Comparison of ENCODE assay signal across 8 mouse cellular contexts in the genomic region with DNA sequence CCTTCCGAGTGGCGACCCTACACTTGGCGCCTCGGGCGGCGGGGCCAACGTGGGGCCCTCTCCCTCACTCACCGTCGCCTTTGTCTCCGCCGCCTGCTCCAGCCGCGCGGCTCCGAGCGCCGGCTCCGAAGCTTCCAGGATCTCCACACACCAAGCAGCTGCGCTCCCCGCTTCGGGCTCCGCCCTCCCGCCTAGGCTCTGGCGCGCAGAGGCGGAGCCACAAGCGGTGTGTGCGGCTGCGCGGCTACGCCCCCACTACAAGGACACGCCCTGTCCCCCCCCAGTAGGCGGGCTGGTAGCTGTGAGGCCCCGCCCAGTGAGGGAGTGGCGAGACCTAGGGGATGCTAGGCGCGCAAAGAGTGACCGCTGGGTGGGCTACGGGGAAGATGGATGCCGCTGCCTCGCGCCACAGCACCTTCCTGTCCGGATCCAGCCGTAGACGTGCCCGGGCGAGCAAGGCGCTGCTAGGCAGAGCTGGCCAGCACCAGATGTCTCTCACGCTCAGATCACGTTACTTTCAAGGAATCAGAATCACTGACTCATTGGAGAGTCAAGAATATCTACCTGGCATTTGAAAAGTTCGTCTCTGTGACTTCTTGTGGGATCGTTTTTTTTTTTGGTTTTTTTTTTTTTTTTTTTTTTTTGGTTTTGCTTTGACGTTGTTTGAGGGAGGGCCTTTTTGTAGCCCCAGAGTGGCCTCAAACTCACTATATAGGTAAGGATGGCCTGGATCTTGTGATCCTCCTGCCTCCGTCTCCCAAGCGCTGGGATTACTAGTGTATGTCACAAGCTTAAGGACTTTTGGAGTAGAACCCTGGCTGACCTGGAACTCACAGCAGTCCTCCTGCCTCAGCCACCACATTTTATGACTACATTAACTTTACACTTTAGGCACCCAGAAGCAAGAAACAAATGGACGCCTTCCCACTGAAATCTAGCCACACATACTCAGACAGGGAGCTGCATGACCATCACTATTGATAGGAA. TPM values are rescaled to one million over a fixed set of nuclear protein-coding genes. Genes with fewer than 3 reads are reported as not detected.
DNase-seq lines count a peak whose midpoint lies in the region; ATAC-seq and TF ChIP-seq lines count a peak whose summit lies in the region.

A gene (minus strand): TSS at position 188 of the 987 bp plus-strand sequence.

- no peaks in the 10 kb centered on the region for H3K36me3 ChIP-seq in embryonic facial prominence, embryonic 13.5 days
- no peaks in the 10 kb centered on the region for H3K36me3 ChIP-seq in kidney, adult 2 months (ENCODE audit: control insufficient read depth, insufficient read depth, low read length)
- H3K36me3 ChIP-seq in limb, embryonic 12.5 days, result peaks cover 7% of the 10 kb centered on the region; the same call in 1 of the 2 replicates
- no peaks in the 10 kb centered on the region for H3K36me3 ChIP-seq in midbrain, embryonic 15.5 days (replicated peaks)
- no peaks in the 10 kb centered on the region for H3K36me3 ChIP-seq in spleen, adult 2 months (ENCODE audit: control insufficient read depth, insufficient read depth, low read length)

- H3K27me3 ChIP-seq in embryonic facial prominence, embryonic 13.5 days, result no peaks in the 10 kb centered on the region
- no peaks in the 10 kb centered on the region for H3K27me3 ChIP-seq in kidney, adult 2 months (replicated peaks; ENCODE audit: control insufficient read depth, insufficient read depth, low read length)
- H3K27me3 ChIP-seq in limb, embryonic 12.5 days, result no peaks in the 10 kb centered on the region
- H3K27me3 ChIP-seq in midbrain, embryonic 15.5 days (replicated peaks), result no peaks in the 10 kb centered on the region
- H3K27me3 ChIP-seq in spleen, adult 2 months (ENCODE audit: control insufficient read depth, insufficient read depth, low read length), result no peaks in the 10 kb centered on the region

- DNase-seq in 3134 (ENCODE audit: extremely low read depth, insufficient read length, low spot score), result peak; percentile 97
- peak; percentile 96 to 98 for DNase-seq in adrenal gland, postnatal 36 days
- peak; percentile 97 for DNase-seq in heart, adult 18-20 months
- DNase-seq in kidney, adult 2 months, result peak; percentile 97
- peak; percentile 82 to 97 for DNase-seq in spleen, adult 2 months (ENCODE audit: low read depth in 1 of 2, low spot score in 2 of 2)

- H3K4me3 ChIP-seq in embryonic facial prominence, embryonic 13.5 days, result peak within 1 kb of the TSS; percentile 89
- H3K4me3 ChIP-seq in kidney, adult 2 months (ENCODE audit: insufficient read depth, low read depth, low read length), result peak within 1 kb of the TSS; percentile 72
- peak within 1 kb of the TSS; percentile 89 for H3K4me3 ChIP-seq in limb, embryonic 12.5 days (replicated peaks)
- H3K4me3 ChIP-seq in midbrain, embryonic 15.5 days, result peak within 1 kb of the TSS; percentile 99
- H3K4me3 ChIP-seq in spleen, adult 2 months (ENCODE audit: extremely low read depth, insufficient read depth, insufficient read length), result peak within 1 kb of the TSS; percentile 85

- peak; percentile 98 for ATAC-seq in embryonic facial prominence, embryonic 13.5 days (ENCODE audit: insufficient number of reproducible peaks, insufficient read depth, low FRiP score, low TSS enrichment, low read depth)
- peak; percentile 97 for ATAC-seq in limb, embryonic 12.5 days (ENCODE audit: insufficient number of reproducible peaks, insufficient read depth, low FRiP score, low TSS enrichment, low read depth)
- ATAC-seq in midbrain, embryonic 15.5 days (replicated peaks), result peak; percentile 99

- no peaks in the 10 kb centered on the region for H3K9me3 ChIP-seq in embryonic facial prominence, embryonic 13.5 days
- no peaks in the 10 kb centered on the region for H3K9me3 ChIP-seq in limb, embryonic 12.5 days
- no peaks in the 10 kb centered on the region for H3K9me3 ChIP-seq in midbrain, embryonic 15.5 days

- WGBS in embryonic facial prominence, embryonic 13.5 days, result 4% methylated on average over 56 of the region's 56 CpGs
- WGBS in kidney, adult 2 months, result 4% methylated on average over 56 of the region's 56 CpGs
- 4% methylated on average over 56 of the region's 56 CpGs for WGBS in limb, embryonic 12.5 days
- 4% methylated on average over 54 of the region's 56 CpGs for WGBS in midbrain, embryonic 15.5 days
- 4% methylated on average over 56 of the region's 56 CpGs for WGBS in spleen, adult 2 months

- peaks cover 7% of the 10 kb centered on the region for H3K4me1 ChIP-seq in embryonic facial prominence, embryonic 13.5 days
- H3K4me1 ChIP-seq in kidney, adult 2 months (ENCODE audit: control insufficient read depth, insufficient read depth, low read length), result no peaks in the 10 kb centered on the region; the same call in 1 of the 2 replicates
- H3K4me1 ChIP-seq in limb, embryonic 12.5 days (replicated peaks), result peaks cover 7% of the 10 kb centered on the region
- H3K4me1 ChIP-seq in midbrain, embryonic 15.5 days, result peaks cover 20% of the 10 kb centered on the region
- H3K4me1 ChIP-seq in spleen, adult 2 months (ENCODE audit: control insufficient read depth, insufficient read depth, insufficient read length), result peaks cover 6% of the 10 kb centered on the region

- peak; percentile 67 for TF ChIP-seq POLR2A in kidney, adult 2 months (IDR thresholded peaks at IDR 0.05; ENCODE audit: low read depth, low read length)
- peak; percentile 75 for TF ChIP-seq POLR2A in spleen, adult 2 months (IDR thresholded peaks at IDR 0.05; ENCODE audit: low read depth, low read length)

- H3K27ac ChIP-seq in embryonic facial prominence, embryonic 13.5 days, result peak within 1 kb of the TSS; percentile 99
- peak within 1 kb of the TSS; percentile 63 for H3K27ac ChIP-seq in kidney, adult 2 months (ENCODE audit: insufficient read depth, low read depth, low read length)
- H3K27ac ChIP-seq in limb, embryonic 12.5 days, result peak within 1 kb of the TSS; percentile 99
- peak within 1 kb of the TSS; percentile 97 for H3K27ac ChIP-seq in midbrain, embryonic 15.5 days
- peak within 1 kb of the TSS; percentile 92 for H3K27ac ChIP-seq in spleen, adult 2 months (ENCODE audit: insufficient read depth, low read length)

- peak within 1 kb of the TSS; percentile 95 for H3K9ac ChIP-seq in embryonic facial prominence, embryonic 13.5 days
- H3K9ac ChIP-seq in limb, embryonic 12.5 days (replicated peaks), result peak within 1 kb of the TSS; percentile 94
- peak within 1 kb of the TSS; percentile 97 for H3K9ac ChIP-seq in midbrain, embryonic 15.5 days

- TF ChIP-seq CTCF in kidney, adult 2 months (conservative IDR thresholded peaks at IDR 0.05; ENCODE audit: insufficient read depth, insufficient read length, low read depth, low read length), result 0 out of 2 replicates have a peak, but pooled peaks have one; percentile 9
- no peak for TF ChIP-seq CTCF in spleen, adult 2 months (IDR thresholded peaks at IDR 0.05; ENCODE audit: extremely low read depth, insufficient read depth, insufficient read length, insufficient replicate concordance)

- peak within 1 kb of the TSS; percentile 66 for H3K4me2 ChIP-seq in embryonic facial prominence, embryonic 13.5 days
- H3K4me2 ChIP-seq in limb, embryonic 12.5 days, result peak within 1 kb of the TSS; percentile 64
- peak within 1 kb of the TSS; percentile 83 for H3K4me2 ChIP-seq in midbrain, embryonic 15.5 days

RNA-seq across cellular contexts. Expression of the gene that starts here (rescaled TPM):
- 10 to 100 TPM; 20.5 to 24.5 TPM for total RNA-seq in adrenal gland, postnatal 36 days (2021)
- 83.0 and 86.2 TPM in 2 replicates for polyA plus RNA-seq in embryonic facial prominence, embryonic 13.5 days (2015; fragmentation: Nextera tagmentation; extraction: Ambion mirVana)
- total RNA-seq in heart, adult 18-20 months (2021), result 10 to 100 TPM; 21.1 to 24.6 TPM
- 26.5 and 30.6 TPM in 2 replicates for polyA plus RNA-seq in kidney, adult 2 months (2012; rRNA removed)
- 118 and 119 TPM in 2 replicates for polyA plus RNA-seq in limb, embryonic 12.5 days (2016; fragmentation: Nextera tagmentation; extraction: Ambion mirVana)
- 157 and 159 TPM in 2 replicates for polyA plus RNA-seq in midbrain, embryonic 15.5 days (2015; fragmentation: Nextera tagmentation; extraction: Ambion mirVana)
- polyA plus RNA-seq in spleen, adult 2 months (2012; rRNA removed), result 55.8 and 58.5 TPM in 2 replicates

Comparison
In these comparisons a context has a peak if more than half of its experiments do, and no peak if none do; other contexts are left out.
1. Peak in every context shown above with its lines: DNase-seq, ATAC-seq, H3K4me3 ChIP-seq and H3K27ac ChIP-seq.